Comparison of ENCODE assay signal across 16 mouse cellular contexts in genomic region chr3:84930683-84931082, GRCm38 (mm10).
"Had no signal": no experiment of that assay in that cellular context is flagged by ENCODE, and none has a peak within 500 bp of the region (broad histone marks: within the 10 kb centered on the region; RNA-seq: fewer than 3 reads in every experiment).

No protein-coding gene starts in this region.

- H3K4me1 ChIP-seq: neural tube, embryonic 13.5 days; neural tube, embryonic 15.5 days; stomach, embryonic 15.5 days had no signal

- H3K36me3 ChIP-seq: neural tube, embryonic 13.5 days; neural tube, embryonic 15.5 days; stomach, embryonic 15.5 days had no signal

- H3K9me3 ChIP-seq: neural tube, embryonic 13.5 days; neural tube, embryonic 15.5 days; stomach, embryonic 15.5 days had no signal

- H3K9ac ChIP-seq: neural tube, embryonic 13.5 days; neural tube, embryonic 15.5 days; stomach, embryonic 15.5 days had no signal

- H3K27ac ChIP-seq: neural tube, embryonic 13.5 days; neural tube, embryonic 15.5 days; stomach, embryonic 15.5 days; stomach, postnatal 0 days had no signal

- H3K4me3 ChIP-seq: neural tube, embryonic 13.5 days; neural tube, embryonic 15.5 days; stomach, embryonic 15.5 days had no signal

- DNase-seq: retina, postnatal 1 day; right cerebral cortex, adult 18-20 months; right cerebral cortex, postnatal 14 days; right cerebral cortex, postnatal 25 days; right cerebral cortex, postnatal 4 days; spleen, adult 18-20 months; thymus, adult 18-20 months; thymus, adult 2 months; thymus, postnatal 14 days; thymus, postnatal 25 days; thymus, postnatal 36 days; thymus, postnatal 4 days had no signal

- H3K4me2 ChIP-seq: neural tube, embryonic 13.5 days; neural tube, embryonic 15.5 days; stomach, embryonic 15.5 days had no signal

- H3K27me3 ChIP-seq: neural tube, embryonic 13.5 days; neural tube, embryonic 15.5 days; stomach, embryonic 15.5 days had no signal
